Mouse (Mus musculus): ENCODE data around the gene Atp6v1g3. TPM values are rescaled to one million over a fixed set of nuclear protein-coding genes. Genes with fewer than 3 reads are reported as not detected.

Gene Atp6v1g3
- total RNA-seq, 4 experiments from 2014 or later: not detected

GRCm38 (mm10) chr1:138289455-138290425, 16.2 kb downstream of the Atp6v1g3 start:
- DNase-seq (ENCODE audit: low spot score in 2 of 2): no peak

GRCm38 (mm10) chr1:138291463-138291862, 17.9 kb downstream of the Atp6v1g3 start:
- no peak for DNase-seq (ENCODE audit: low spot score in 2 of 2)

GRCm38 (mm10) chr1:138294487-138294886, 20.9 kb downstream of the Atp6v1g3 start:
- DNase-seq (ENCODE audit: low spot score in 2 of 2): no peak

DNA sequence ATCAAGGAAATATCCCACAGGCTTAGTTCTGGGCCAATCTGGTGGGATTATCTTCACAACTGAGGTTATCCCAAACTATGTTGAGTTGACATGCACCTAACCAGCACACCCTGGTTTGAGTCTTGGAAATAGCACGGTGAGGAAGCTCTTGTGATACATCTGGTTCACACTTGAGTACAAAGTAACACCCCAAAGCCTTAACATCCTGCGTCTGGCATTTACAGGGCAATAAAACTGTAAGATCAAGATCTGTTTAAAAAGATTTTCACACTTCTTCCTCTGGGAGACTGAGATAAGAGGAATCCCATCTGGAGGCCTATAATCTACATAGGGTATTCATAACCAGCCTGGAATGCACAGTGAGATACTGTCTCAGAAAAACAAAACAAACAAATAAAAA, 24.6 kb downstream of the Atp6v1g3 start:
- no peak for DNase-seq (ENCODE audit: low spot score in 2 of 2)

GRCm38 (mm10) chr1:138299576-138299975, 26.0 kb downstream of the Atp6v1g3 start:
- DNase-seq (ENCODE audit: low spot score in 2 of 2): no peak

GRCm38 (mm10) chr1:138301920-138302319, 28.4 kb downstream of the Atp6v1g3 start:
- no peak for DNase-seq (ENCODE audit: low spot score in 2 of 2)

DNA sequence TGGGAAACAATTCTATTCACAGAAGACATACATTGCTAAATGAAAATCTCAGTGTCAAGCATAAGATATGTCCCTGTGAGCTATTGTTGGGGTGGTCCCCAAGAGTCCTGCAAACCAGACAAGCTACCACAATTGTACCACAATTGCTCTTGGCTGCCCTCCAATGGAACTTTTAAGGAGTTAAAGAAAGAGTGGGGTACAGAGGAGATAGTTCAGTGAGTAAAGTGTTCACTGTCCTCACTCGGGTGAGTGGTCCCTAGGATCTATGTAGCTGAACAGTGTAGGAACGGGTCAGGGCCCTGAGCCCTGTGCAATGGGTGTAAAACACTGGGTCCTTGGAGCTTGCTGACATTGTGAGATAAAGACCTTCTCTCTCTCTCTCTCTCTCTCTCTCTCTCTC, 29.2 kb downstream of the Atp6v1g3 start:
- DNase-seq (ENCODE audit: low spot score in 2 of 2): no peak

- no peak for DNase-seq (ENCODE audit: low spot score in 2 of 2)
These were observed 29.8 kb downstream of the Atp6v1g3 start for GRCm38 (mm10) chr1:138303296-138303695.

- no peak for DNase-seq (ENCODE audit: low spot score in 2 of 2)
These were observed 30.8 kb downstream of the Atp6v1g3 start for GRCm38 (mm10) chr1:138304141-138304915.

- no peak for DNase-seq (ENCODE audit: low spot score in 2 of 2)
These were observed 49.1 kb downstream of the Atp6v1g3 start for GRCm38 (mm10) chr1:138322657-138323056.

DNA sequence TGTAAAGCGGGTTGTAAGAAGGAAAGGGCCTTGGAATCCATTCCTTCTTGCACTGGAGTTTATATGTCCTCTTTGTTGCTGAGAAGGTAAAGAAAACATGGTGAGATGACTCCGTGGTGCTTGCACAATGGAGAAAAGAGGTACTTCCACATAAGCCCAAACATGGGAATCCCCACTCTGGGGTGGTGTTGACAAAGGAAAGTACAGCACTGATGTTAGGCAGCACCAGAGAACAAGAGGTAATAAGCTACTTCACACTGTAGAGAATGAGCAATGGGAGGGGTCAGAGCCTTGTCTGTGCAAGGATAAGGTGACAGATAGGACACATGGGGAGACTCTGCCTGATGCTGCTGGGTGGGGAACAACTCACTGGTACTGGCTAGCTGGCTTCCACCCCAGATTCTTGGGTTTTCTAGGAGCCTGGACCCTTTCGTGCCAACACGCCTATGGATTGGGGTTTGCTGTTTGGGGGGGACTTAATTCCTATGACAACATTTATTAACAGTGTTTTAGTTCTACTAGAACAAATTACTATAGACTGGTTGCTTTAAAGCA, 49.6 kb downstream of the Atp6v1g3 start:
- DNase-seq (ENCODE audit: low spot score in 2 of 2): no peak

DNA sequence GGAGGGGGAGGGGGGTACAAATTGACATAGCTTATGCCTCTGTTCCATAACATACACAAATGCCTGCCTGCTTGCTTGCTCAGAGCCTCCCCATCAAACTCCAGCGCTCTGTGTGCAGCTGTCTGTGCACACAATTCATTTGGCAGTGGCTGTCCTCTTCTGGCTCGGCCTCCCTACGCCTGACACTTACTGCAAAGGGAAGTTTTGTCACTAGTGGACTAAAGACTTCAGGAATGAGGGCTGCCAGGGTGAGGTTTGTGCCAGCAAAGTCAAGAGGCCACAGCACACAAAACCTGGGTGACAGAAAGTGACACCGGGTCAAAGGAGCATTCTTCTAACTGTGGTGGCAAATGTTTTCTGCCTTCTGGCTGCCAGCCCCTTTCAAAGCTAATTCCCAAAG, 52.6 kb downstream of the Atp6v1g3 start:
- DNase-seq (ENCODE audit: low spot score in 2 of 2): no peak

DNA sequence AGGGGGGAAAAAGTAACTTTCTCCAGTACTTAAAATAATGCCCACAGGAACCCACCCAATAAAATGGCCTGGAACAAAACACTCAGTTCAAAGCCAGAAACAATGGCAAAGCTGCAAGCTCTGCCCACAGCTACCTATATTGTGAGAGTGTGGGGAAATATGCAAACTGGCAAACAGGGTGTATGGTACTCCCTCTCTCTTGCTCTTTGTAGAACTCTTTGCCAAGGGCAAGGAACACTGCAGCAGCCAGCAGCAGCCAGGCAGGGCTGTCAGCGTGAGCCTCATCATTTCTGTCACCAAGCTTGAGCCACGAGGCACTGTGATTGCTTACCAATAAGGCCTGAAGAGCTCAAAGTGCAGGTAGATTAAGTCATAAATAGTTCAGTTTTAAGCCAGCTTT, 53.0 kb downstream of the Atp6v1g3 start:
- DNase-seq (ENCODE audit: low spot score in 2 of 2): no peak

- no peak for DNase-seq (ENCODE audit: low spot score in 2 of 2)
These were observed 54.1 kb downstream of the Atp6v1g3 start for GRCm38 (mm10) chr1:138327466-138328245.

- DNase-seq (ENCODE audit: low spot score in 2 of 2): no peak
These were observed 54.8 kb downstream of the Atp6v1g3 start for GRCm38 (mm10) chr1:138328320-138328719.

DNA sequence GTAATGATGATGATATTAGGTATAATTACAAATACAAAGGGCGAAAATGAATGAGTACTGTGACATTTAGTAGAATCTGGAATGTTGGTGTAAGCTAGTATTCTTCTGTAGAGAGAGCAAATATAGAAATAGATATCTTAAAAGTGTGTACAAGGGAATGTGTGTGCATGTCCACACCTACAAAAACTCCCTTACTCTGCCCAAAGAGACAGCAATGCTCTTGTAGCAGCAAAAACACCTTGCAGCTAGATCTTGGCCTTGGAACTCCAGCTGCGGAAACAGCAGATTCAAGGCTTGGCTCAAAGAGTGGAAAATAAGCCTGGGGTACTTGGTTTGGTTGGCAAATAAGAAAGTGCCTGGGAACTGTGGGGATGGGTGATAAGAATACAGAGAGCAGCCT, 57.0 kb downstream of the Atp6v1g3 start:
- DNase-seq (ENCODE audit: low spot score in 2 of 2): no peak

- DNase-seq (ENCODE audit: low spot score in 2 of 2): no peak
These were observed 58.1 kb downstream of the Atp6v1g3 start for GRCm38 (mm10) chr1:138331596-138331995.

DNA sequence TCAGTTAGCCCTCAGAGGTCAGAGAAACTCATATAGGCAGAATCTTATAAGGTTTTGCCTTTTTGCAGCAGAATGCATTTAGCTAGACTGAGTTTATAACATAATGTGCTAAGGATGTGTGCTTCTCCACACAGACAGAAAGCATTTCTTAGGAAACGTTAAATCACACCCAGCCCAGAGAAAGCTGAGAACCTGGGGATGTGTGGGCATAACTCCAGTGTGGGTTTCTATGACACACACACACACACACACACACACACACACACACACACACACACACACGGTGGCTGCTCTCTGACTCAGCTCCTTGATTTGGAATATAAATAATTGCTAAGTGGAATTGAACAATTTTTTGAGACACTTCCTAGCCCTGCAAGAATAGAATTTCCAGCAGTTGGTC, 61.2 kb downstream of the Atp6v1g3 start:
- DNase-seq (ENCODE audit: low spot score in 2 of 2): no peak

GRCm38 (mm10) chr1:138337417-138337816, 63.9 kb downstream of the Atp6v1g3 start:
- no peak for DNase-seq (ENCODE audit: low spot score in 2 of 2)
